In the genomic region with DNA sequence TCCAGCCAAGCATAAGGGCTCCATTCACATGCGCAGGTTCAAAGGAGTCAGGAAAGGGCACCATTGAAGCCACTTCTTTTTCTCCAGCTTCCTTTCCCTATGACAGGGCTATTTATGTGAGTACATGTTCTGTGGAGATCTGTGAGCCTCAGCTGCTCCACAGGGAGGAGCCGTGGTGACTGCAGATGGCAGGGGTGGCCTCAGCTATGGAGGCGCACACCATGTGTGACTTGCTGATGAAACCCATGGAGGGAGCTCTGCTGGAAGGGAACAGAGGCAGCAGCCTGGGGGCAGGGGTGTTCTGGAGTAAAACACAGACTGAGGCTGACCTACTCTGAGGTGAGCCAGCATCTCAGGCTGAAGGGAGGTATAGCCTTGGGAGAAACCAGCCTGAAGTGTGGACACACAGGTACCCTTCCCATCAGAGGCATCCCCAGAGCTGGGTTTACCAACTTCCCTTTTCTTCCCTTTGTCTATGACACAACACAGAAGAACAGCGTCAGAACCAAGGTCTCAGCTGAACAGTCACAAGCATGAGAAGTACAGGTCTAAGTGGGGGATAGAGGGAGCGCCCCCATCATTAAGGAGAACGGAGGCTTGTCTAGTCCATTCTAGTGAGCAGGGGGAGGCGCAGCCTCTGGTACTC, we compare ENCODE assay signal across 8 mouse cellular contexts. TPM values are rescaled to one million over a fixed set of nuclear protein-coding genes. Genes with fewer than 3 reads are reported as not detected.
DNase-seq lines count a peak whose midpoint lies in the region; ATAC-seq and TF ChIP-seq lines count a peak whose summit lies in the region.

No protein-coding gene starts in this region.

- no peak; the same call in none of the 2 replicates for TF ChIP-seq CTCF in left cerebral cortex, adult 2 months (IDR thresholded peaks at IDR 0.05)

- no peak for ATAC-seq in embryonic facial prominence, embryonic 14.5 days (ENCODE audit: low read depth)
- ATAC-seq in midbrain, embryonic 14.5 days (ENCODE audit: low FRiP score, low TSS enrichment) = no peak

- H3K4me1 ChIP-seq in embryonic facial prominence, embryonic 14.5 days (ENCODE audit: control insufficient read depth, insufficient read depth, low read length) = peaks cover 50% of the 10 kb centered on the region
- H3K4me1 ChIP-seq in midbrain, embryonic 14.5 days (ENCODE audit: control insufficient read depth, insufficient read depth, low read length) = peaks cover 61% of the 10 kb centered on the region

- H3K27me3 ChIP-seq in embryonic facial prominence, embryonic 14.5 days (replicated peaks; ENCODE audit: control insufficient read depth, insufficient read depth, low read length) = no peaks in the 10 kb centered on the region
- no peaks in the 10 kb centered on the region for H3K27me3 ChIP-seq in midbrain, embryonic 14.5 days (ENCODE audit: control insufficient read depth, insufficient read depth, low read length)

- peak overlapping the region; percentile 75 for H3K27ac ChIP-seq in left cerebral cortex, adult 2 months
- peak overlapping the region; percentile 87 for H3K27ac ChIP-seq in embryonic facial prominence, embryonic 14.5 days (replicated peaks; ENCODE audit: low read depth, low read length)
- peak overlapping the region; percentile 99 for H3K27ac ChIP-seq in midbrain, embryonic 14.5 days (replicated peaks; ENCODE audit: low read depth, low read length)

- H3K9ac ChIP-seq in embryonic facial prominence, embryonic 14.5 days (ENCODE audit: low read depth, low read length) = no peak overlapping the region
- no peak overlapping the region; the same call in 1 of the 2 replicates for H3K9ac ChIP-seq in midbrain, embryonic 14.5 days (replicated peaks; ENCODE audit: low read length)

- WGBS in embryonic facial prominence, embryonic 14.5 days = 85% methylated on average over 6 of the region's 7 CpGs
- 69% methylated on average over 7 of the region's 7 CpGs for WGBS in midbrain, embryonic 14.5 days

- 0 out of 2 replicates have a peak, but pooled peaks cover 3% of the 10 kb centered on the region for H3K9me3 ChIP-seq in embryonic facial prominence, embryonic 14.5 days (ENCODE audit: control insufficient read depth, low read length)
- no peaks in the 10 kb centered on the region for H3K9me3 ChIP-seq in midbrain, embryonic 14.5 days (ENCODE audit: control insufficient read depth, low read length)

- DNase-seq in left cerebral cortex, adult 2 months (ENCODE audit: extremely low spot score in 1 of 2, low spot score in 2 of 2) = no peak
- DNase-seq in left cerebral cortex, adult 8-10 months (ENCODE audit: low spot score in 2 of 2) = no peak
- no peak for DNase-seq in embryonic facial prominence, embryonic 14.5 days (ENCODE audit: low spot score)
- peak; percentile 60 to 72 for DNase-seq in layer of hippocampus, adult 8-10 months (ENCODE audit: low spot score in 2 of 2)
- DNase-seq in midbrain, embryonic 14.5 days = no peak
- DNase-seq in adrenal gland, postnatal 4 days (ENCODE audit: low spot score in 2 of 2) = no peak
- no peak for DNase-seq in gastrocnemius, postnatal 10 days
- DNase-seq in right cerebral cortex, adult 2 months (ENCODE audit: low spot score in 2 of 2) = no peak

- intact Hi-C loops in left cerebral cortex, adult 2 months (cut with DNase I) = no loop called here

- no peak overlapping the region for H3K4me2 ChIP-seq in embryonic facial prominence, embryonic 14.5 days (ENCODE audit: low read depth, low read length)
- no peak overlapping the region for H3K4me2 ChIP-seq in midbrain, embryonic 14.5 days (ENCODE audit: low read length)

- H3K36me3 ChIP-seq in embryonic facial prominence, embryonic 14.5 days (ENCODE audit: control insufficient read depth, insufficient read depth, low read length) = 0 out of 2 replicates have a peak, but pooled peaks cover 6% of the 10 kb centered on the region
- peaks cover 10% of the 10 kb centered on the region for H3K36me3 ChIP-seq in midbrain, embryonic 14.5 days (ENCODE audit: control insufficient read depth, insufficient read depth, low read length)

- no peak overlapping the region for H3K4me3 ChIP-seq in left cerebral cortex, adult 2 months
- H3K4me3 ChIP-seq in embryonic facial prominence, embryonic 14.5 days (ENCODE audit: low read depth, low read length) = no peak overlapping the region
- H3K4me3 ChIP-seq in midbrain, embryonic 14.5 days (replicated peaks; ENCODE audit: low read depth, low read length) = no peak overlapping the region

RNA-seq across cellular contexts. Expression of a gene that starts 36.5 kb away (rescaled TPM):
- total RNA-seq in left cerebral cortex, adult 2 months (2021) = 10 to 100 TPM; 77.9 to 84.3 TPM
- 10 to 100 TPM; 76.3 to 95.4 (median 86.2) TPM for total RNA-seq in left cerebral cortex, adult 8-10 months (2022)
- polyA plus RNA-seq in embryonic facial prominence, embryonic 14.5 days (2014; fragmentation: Nextera tagmentation; extraction: Ambion mirVana) = 96.9 and 103 TPM in 2 replicates
- total RNA-seq in layer of hippocampus, adult 8-10 months (2022) = 100 to 1,000 TPM in 1 of 4 experiments, 10 to 100 TPM in 3; 89.3 to 106 (median 94.0) TPM
- 133 and 201 TPM in 2 replicates for polyA plus RNA-seq in midbrain, embryonic 14.5 days (2014; fragmentation: Nextera tagmentation; extraction: Ambion mirVana)
- 100 to 1,000 TPM in 1 of 2 experiments, 10 to 100 TPM in 1; 99.1 to 105 TPM for total RNA-seq in adrenal gland, postnatal 4 days (2021)
- total RNA-seq in gastrocnemius, postnatal 10 days (2021) = 10 to 100 TPM; 39.1 to 48.9 TPM

RNA-seq across cellular contexts. Expression of a gene that starts 39.6 kb away (rescaled TPM):
- total RNA-seq in left cerebral cortex, adult 2 months (2021) = 10 to 100 TPM; 25.7 to 28.3 TPM
- 10 to 100 TPM; 26.2 to 60.3 (median 40.2) TPM for total RNA-seq in left cerebral cortex, adult 8-10 months (2022)
- polyA plus RNA-seq in embryonic facial prominence, embryonic 14.5 days (2014; fragmentation: Nextera tagmentation; extraction: Ambion mirVana) = 4.9 and 5.2 TPM in 2 replicates
- 10 to 100 TPM; 27.3 to 84.9 (median 53.7) TPM for total RNA-seq in layer of hippocampus, adult 8-10 months (2022)
- 1.1 and 2.6 TPM in 2 replicates for polyA plus RNA-seq in midbrain, embryonic 14.5 days (2014; fragmentation: Nextera tagmentation; extraction: Ambion mirVana)
- total RNA-seq in adrenal gland, postnatal 4 days (2021) = 1 to 10 TPM; 3.2 to 4.3 TPM
- total RNA-seq in gastrocnemius, postnatal 10 days (2021) = 1 to 10 TPM; 1.8 to 3.3 TPM

Comparison
In these comparisons a context has a peak if more than half of its experiments do, and no peak if none do; other contexts are left out.
1. DNase-seq: peak in layer of hippocampus, adult 8-10 months (2 of 2); none in left cerebral cortex, adult 2 months (0 of 2), left cerebral cortex, adult 8-10 months (0 of 2), embryonic facial prominence, embryonic 14.5 days (single experiment), midbrain, embryonic 14.5 days (single experiment), adrenal gland, postnatal 4 days (0 of 2), gastrocnemius, postnatal 10 days (single experiment) and right cerebral cortex, adult 2 months (0 of 2).
2. RNA of a gene that starts 39.6 kb away (total RNA-seq): 27.3 to 84.9 TPM in layer of hippocampus, adult 8-10 months, 26.2 to 60.3 TPM in left cerebral cortex, adult 8-10 months and 25.7 to 28.3 TPM in left cerebral cortex, adult 2 months; 3.2 to 4.3 TPM in adrenal gland, postnatal 4 days and 1.8 to 3.3 TPM in gastrocnemius, postnatal 10 days; every median in the first group is over 4 times any median in the second.
3. Peak in every context shown above with its lines, with median percentiles within 50 percentile points of each other: H3K27ac ChIP-seq.